In the genomic region with DNA sequence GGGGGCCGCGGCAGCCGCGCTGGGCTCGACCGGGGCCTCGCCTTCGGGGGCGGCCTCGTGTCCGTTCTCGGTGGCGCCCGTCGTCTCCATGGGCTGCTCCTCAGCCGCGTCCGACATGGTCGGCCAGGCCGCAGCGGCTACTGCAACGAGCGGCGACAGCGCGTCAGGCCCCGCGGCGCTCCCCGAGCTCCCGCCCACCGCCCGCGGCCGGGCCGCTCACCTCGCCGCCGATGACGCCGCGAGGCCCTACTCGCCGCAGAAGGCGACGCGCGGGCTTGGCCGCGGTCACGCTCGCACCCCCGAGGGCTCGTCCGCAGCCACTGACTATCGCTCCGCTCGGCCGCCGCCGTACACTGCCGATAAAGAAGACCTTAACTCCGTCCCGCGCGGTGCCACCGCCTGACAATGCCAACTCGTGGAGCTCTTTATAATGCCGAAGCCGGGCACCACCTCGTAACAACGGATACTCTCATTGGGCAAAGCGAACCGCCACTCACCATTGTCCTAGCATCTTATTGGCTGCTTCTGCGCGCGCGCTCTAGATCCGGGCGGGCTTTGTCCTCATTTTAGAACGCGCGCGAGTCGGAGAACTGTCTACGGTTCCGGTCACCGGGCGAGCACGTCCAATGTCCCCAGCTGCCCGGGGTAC, we compare ENCODE assay signal across 8 mouse cellular contexts. TPM values are rescaled to one million over a fixed set of nuclear protein-coding genes. Genes with fewer than 3 reads are reported as not detected.
DNase-seq lines count a peak whose midpoint lies in the region; ATAC-seq lines count a peak whose summit lies in the region.

A gene (minus strand): TSS at position 401 of the 649 bp plus-strand sequence.

- peak within 1 kb of the TSS; percentile 100 for H3K9ac ChIP-seq in heart, embryonic 13.5 days
- peak within 1 kb of the TSS; percentile 99 for H3K9ac ChIP-seq in liver, embryonic 12.5 days
- peak within 1 kb of the TSS; percentile 98 for H3K9ac ChIP-seq in stomach, embryonic 15.5 days

- H3K4me1 ChIP-seq in heart, embryonic 13.5 days = peaks cover 46% of the 10 kb centered on the region
- H3K4me1 ChIP-seq in liver, embryonic 12.5 days = peaks cover 81% of the 10 kb centered on the region
- H3K4me1 ChIP-seq in stomach, embryonic 15.5 days = peaks cover 37% of the 10 kb centered on the region

- H3K4me3 ChIP-seq in heart, embryonic 13.5 days = peak within 1 kb of the TSS; percentile 96
- peak within 1 kb of the TSS; percentile 99 for H3K4me3 ChIP-seq in liver, embryonic 12.5 days
- H3K4me3 ChIP-seq in stomach, embryonic 15.5 days (replicated peaks) = peak within 1 kb of the TSS; percentile 96

- H3K9me3 ChIP-seq in heart, embryonic 13.5 days = no peaks in the 10 kb centered on the region
- H3K9me3 ChIP-seq in liver, embryonic 12.5 days (replicated peaks) = no peaks in the 10 kb centered on the region
- H3K9me3 ChIP-seq in stomach, embryonic 15.5 days = no peaks in the 10 kb centered on the region

- H3K4me2 ChIP-seq in heart, embryonic 13.5 days = peak within 1 kb of the TSS; percentile 98
- peak within 1 kb of the TSS; percentile 93 for H3K4me2 ChIP-seq in liver, embryonic 12.5 days
- peak within 1 kb of the TSS; percentile 78 for H3K4me2 ChIP-seq in stomach, embryonic 15.5 days

- H3K27me3 ChIP-seq in heart, embryonic 13.5 days (replicated peaks) = no peaks in the 10 kb centered on the region
- no peaks in the 10 kb centered on the region for H3K27me3 ChIP-seq in liver, embryonic 12.5 days (replicated peaks)
- H3K27me3 ChIP-seq in stomach, embryonic 15.5 days (replicated peaks) = no peaks in the 10 kb centered on the region

- peak; percentile 97 for DNase-seq in CD4-positive helper T cell, adult 2 months (ENCODE audit: low read depth, low spot score)
- DNase-seq in brain, embryonic 18.5 days (ENCODE audit: low read depth, low spot score) = peak; percentile 91
- DNase-seq in kidney, postnatal 10 days = peak; percentile 98
- DNase-seq in natural killer cell, adult 2 months (ENCODE audit: low spot score in 2 of 2) = peak; percentile 97

- peaks cover 41% of the 10 kb centered on the region for H3K36me3 ChIP-seq in heart, embryonic 13.5 days
- H3K36me3 ChIP-seq in liver, embryonic 12.5 days = peaks cover 41% of the 10 kb centered on the region
- H3K36me3 ChIP-seq in stomach, embryonic 15.5 days = peaks cover 32% of the 10 kb centered on the region

- ATAC-seq in erythroid progenitor cell, adult 5-6 weeks (replicated peaks; ENCODE audit: low FRiP score, poor library complexity, severe bottlenecking) = peak; percentile 81
- peak; percentile 85 for ATAC-seq in heart, embryonic 13.5 days (ENCODE audit: extremely low read depth, insufficient number of reproducible peaks, low FRiP score, low TSS enrichment)
- ATAC-seq in liver, embryonic 12.5 days = peak; percentile 85
- peak; percentile 91 for ATAC-seq in stomach, embryonic 15.5 days (ENCODE audit: insufficient read depth, low FRiP score, low read depth)

- WGBS in heart, embryonic 13.5 days = under 1% methylated on average over 91 of the region's 91 CpGs
- WGBS in liver, embryonic 12.5 days (ENCODE audit: insufficient replicate concordance) = under 1% methylated on average over 91 of the region's 91 CpGs
- WGBS in stomach, embryonic 15.5 days = under 1% methylated on average over 89 of the region's 91 CpGs

- H3K27ac ChIP-seq in heart, embryonic 13.5 days (replicated peaks) = peak within 1 kb of the TSS; percentile 95
- peak within 1 kb of the TSS; percentile 96 for H3K27ac ChIP-seq in liver, embryonic 12.5 days
- peak within 1 kb of the TSS; percentile 95 for H3K27ac ChIP-seq in stomach, embryonic 15.5 days

RNA-seq across cellular contexts. Expression of the gene that starts here (rescaled TPM):
- 250 and 265 TPM in 2 replicates for total RNA-seq in erythroid progenitor cell, adult 5-6 weeks (2015; ENCODE audit: low replicate concordance)
- 313 and 505 TPM in 2 replicates for total RNA-seq in erythroid progenitor cell, adult 5-6 weeks (2017; ENCODE audit: low replicate concordance)
- polyA plus RNA-seq in heart, embryonic 13.5 days (2015; fragmentation: Nextera tagmentation; extraction: Ambion mirVana) = 273 and 282 TPM in 2 replicates
- polyA plus RNA-seq in liver, embryonic 12.5 days (2016; fragmentation: Nextera tagmentation; extraction: Ambion mirVana) = 503 and 514 TPM in 2 replicates
- 402 and 413 TPM in 2 replicates for polyA plus RNA-seq in stomach, embryonic 15.5 days (2015; fragmentation: Nextera tagmentation; extraction: Ambion mirVana)

Comparison
In these comparisons a context has a peak if more than half of its experiments do, and no peak if none do; other contexts are left out.
1. Peak in every context shown above with its lines: DNase-seq, ATAC-seq, H3K4me3 ChIP-seq and H3K27ac ChIP-seq.